Mouse (Mus musculus) adrenal gland, postnatal 4 days (tissue): Measurements from ENCODE around the gene Tmem223. TPM values are rescaled to one million over a fixed set of nuclear protein-coding genes. Genes with fewer than 3 reads are reported as not detected.
A peak's percentile ranks its signal among the peaks of the same experiment; 100 is the strongest.

Experiments
- DNase-seq, 2 experiments: peaks; one replicate each; pipeline ENCODE4 v3.0.0; 2021 to 2022; ENCODE audit warnings: low spot score in 2 of 2, mixed read lengths in 2 of 2
- microRNA-seq: library from miRNA; unstranded; fragments of <30 nt; microRNA quantifications from one replicate; pipeline ENCODE4 v1.2.0, GENCODE M21; 2021
- total RNA-seq, 2 experiments: library from RNA; stranded (reverse); gene quantifications; 2 replicates each; pipeline ENCODE4 v1.2.3; 2021

Gene Tmem223
- total RNA-seq, 2 experiments from 2014 or later, result 102 to 103 TPM

DNA sequence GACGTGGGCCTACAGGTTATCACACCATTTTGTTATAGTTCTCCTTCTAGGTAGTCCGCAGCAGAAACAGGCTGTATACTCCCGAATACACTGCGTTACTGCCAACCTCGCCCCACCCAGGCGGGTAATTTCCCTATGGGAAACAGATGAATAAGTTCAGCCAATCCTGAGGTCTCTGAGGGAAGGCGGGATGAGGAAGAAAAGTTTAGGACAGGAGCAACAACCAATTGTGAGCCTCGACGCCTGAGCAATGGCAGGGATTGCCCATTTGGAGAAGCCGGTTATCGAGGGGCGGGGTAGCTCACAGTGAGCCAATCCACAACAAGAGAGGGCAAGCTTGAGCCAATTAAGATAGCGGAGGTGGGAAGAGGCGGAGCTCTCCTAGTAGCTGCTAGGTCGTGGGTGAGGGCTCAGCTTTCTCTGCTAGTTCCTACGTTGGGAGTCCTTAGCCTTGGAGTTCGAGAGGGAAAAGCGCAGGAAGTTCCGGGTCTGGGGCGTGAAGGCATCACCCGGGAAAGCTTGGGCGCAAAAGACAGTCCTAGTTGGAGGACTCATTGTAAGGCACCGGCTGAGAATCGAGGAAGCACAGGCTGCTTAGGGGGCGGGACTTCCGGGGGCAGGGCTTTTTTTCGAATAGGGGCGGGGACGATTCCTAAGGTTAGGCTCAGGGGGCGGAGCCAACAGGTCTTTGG lies 31.5 kb downstream of the Tmem223 start, which contains the start of gene Zbtb3:
Gene Zbtb3, plus strand, starts transcription at position 426 of the 692 bp plus-strand sequence.
- DNase-seq, result peak; percentile 64 to 92

DNA sequence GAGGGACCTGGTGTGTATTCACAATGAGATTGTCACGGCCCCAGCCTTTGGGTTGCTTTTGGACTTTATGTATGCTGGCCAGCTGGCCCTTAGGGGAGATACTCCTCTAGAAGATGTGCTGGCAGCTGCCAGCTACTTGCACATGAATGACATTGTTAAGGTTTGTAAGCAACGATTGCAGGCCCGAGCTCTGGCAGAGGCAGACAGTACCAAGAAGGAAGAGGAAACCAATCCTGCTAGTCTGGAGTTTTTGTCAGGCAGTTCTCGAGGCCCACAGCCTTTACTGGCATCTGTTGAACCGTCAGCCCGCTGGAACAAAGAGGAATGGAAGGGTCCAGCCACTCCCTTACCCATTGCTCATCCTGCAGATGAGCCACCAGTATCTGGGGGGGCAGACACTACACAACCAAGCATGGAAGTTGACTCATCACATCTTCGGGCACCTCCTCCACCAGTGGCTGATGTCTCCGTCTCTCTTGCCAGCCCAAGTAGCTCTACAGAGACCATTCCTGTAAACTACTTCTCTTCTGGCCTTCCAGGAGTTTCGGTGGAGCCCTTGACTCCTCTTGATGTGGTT lies 32.5 kb downstream of the Tmem223 start:
- no peak for DNase-seq

- no peak for DNase-seq
These were observed 33.3 kb downstream of the Tmem223 start for GRCm38 (mm10) chr19:8803879-8804660.

DNA sequence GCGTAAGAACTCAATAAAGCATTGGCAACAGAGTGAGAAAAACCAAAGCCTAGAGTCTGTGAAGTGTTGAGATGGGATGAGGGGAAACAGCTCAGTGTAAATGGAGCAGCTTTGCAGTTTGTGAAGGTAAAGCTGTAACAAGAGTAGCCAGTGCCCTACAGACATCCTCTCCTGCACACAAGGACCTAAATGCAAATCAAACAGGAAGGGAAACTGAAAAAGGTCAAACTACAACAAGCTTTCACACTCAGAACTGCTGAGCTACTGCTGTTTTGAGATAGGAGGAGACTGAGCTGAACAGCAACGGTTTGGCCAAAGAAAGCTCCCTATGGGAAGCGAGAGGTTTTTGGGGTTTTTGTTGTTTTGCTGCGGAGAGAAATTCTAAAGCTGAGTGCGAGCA lies 36.0 kb downstream of the Tmem223 start:
- DNase-seq, result no peak

GRCm38 (mm10) chr19:8815812-8816211 lies 45.0 kb downstream of the Tmem223 start:
- DNase-seq, result no peak

- no peak for DNase-seq
These were observed 46.2 kb downstream of the Tmem223 start for GRCm38 (mm10) chr19:8817001-8817400.

DNA sequence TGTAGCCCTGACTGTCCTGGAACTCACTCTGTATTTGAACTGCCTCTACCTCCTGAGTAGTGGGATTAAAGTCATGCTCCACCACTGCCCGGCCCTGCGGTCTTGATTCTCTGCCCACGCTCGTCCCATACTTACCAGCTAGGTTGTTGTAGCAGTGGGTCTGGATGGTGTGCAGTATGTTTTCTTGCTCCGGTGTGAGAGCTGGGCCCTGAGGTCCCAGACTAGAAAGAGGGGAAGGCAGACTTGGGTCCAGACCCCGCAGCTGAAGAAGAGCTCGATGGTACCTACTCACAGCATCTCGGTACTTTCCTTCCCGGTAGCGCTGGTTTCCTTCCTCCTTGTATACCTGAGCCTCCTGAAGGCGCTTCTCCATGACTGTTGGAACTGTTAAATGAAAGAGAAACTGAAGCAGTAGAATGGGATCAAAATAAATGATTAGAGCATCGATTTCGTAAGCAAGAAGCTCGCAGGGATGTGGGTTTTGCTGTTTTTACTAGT lies 47.6 kb downstream of the Tmem223 start:
- DNase-seq, result no peak

GRCm38 (mm10) chr19:8818801-8819595 lies 48.2 kb downstream of the Tmem223 start, which contains the start of gene Ttc9c:
Gene Ttc9c, minus strand, starts transcription at chr19:8819333.
- peak; percentile 76 to 92 for DNase-seq

DNA sequence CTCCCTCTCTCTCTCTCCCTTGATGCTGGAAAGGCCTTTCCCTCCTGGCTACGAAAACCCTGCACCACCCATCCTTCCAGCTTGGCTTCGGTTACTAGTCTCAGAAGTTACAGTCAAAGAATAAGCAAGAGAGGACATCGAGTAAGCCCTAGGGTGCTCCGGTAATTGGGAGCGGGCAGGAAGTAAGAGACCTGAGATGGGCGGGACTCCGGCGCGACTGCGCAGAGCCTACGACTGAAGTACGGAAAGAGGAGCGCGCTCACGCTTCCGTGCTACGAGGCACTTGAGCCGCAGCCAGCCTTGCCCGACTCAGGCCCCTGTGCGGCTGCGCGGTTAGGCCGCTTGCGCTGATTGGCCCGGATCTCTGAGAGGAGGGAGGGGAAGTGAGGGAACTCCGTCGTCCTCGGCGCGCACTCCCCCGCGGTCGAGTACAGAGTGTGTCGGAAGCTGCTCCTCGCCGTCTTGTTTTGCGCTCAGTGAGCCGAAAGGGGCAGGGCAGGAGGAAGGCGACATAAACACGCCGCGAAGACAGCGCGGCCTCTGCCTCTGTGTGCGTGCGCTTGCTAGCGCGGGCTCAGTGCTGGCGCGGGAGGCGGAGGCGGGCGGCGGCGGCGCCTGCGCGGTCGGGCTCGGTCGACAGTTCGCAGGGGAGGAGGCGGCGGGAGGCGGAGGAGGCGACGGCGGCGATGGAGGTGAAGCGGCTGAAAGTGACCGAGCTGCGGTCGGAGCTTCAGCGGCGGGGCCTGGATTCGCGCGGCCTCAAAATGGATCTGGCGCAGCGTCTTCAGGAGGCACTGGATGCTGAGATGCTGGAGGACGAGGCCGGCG lies 49.0 kb downstream of the Tmem223 start, which contains the start of gene Hnrnpul2:
Gene Hnrnpul2, plus strand, starts transcription at position 415 of the 828 bp plus-strand sequence.
- DNase-seq, result peak; percentile 95 to 97

DNA sequence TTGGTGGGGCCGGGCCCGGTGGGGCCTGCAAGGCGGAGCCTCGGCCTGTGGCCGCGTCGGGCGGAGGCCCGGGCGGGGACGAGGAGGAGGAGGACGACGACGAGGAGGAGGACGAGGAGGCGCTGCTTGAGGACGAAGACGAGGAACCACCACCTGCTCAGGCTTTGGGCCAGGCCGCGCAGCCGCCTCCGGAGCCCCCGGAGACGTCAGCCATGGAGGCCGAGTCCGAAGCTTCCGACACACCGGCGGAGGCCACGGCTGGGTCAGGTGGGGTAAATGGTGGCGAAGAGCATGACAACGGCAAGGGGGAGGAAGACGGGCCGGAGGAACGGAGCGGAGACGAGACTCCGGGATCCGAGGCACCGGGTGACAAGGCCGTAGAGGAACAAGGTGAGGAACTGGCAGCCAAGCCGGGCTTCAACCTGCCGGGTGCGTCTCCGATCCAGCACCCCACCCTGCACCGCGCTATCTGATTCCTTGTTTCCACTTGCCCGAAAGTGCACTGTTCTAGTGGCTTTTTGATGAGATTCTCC lies 49.7 kb downstream of the Tmem223 start:
- peak in 1 of 2 experiments; percentile 30 for DNase-seq

DNA sequence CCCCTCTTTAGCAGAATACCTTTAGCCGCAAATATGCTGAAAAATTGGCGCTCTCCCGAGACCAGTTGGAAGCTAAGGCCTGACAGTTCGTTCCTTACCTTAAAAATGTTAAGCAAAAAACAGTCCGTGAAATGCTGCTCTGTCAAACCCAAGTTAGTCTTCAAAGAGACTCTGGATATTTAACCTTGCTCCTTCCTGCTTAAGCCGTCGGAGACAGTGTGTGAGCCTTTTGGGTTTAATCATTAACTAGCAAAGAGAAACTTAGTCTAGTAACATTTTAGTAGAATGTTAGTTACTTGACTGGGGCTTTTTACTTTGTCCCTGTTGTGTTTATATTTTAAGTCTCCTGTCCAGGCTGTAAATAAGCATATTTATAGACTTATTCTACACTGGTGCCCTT lies 50.4 kb downstream of the Tmem223 start:
- DNase-seq, result no peak

Small RNA genes lying within 50 kb of the gene (microRNA-seq; reads per million reads assigned to microRNA genes)
- gene Mir6992, result not detected

Other genes with a start within 250 kb of the Tmem223 start
- gene Slc22a8, start 179.7 kb upstream of the Tmem223 start, total RNA-seq, result 10 to 100 TPM in 1 of 2 experiments, under 1 TPM in 1; 0.87 to 12.2 TPM
- gene Slc22a6, start 153.0 kb upstream of the Tmem223 start, total RNA-seq, result 1 to 10 TPM in 1 of 2 experiments, under 1 TPM in 1; 0.20 to 7.5 TPM
- 1 to 10 TPM; 2.7 to 3.0 TPM for gene Chrm1, start 107.2 kb upstream of the Tmem223 start, total RNA-seq
- 100 to 1,000 TPM; 161 to 174 TPM for gene Slc3a2, start 47.6 kb upstream of the Tmem223 start, total RNA-seq
- 10 to 100 TPM; 64.2 to 64.3 TPM for gene Wdr74, start 35.2 kb upstream of the Tmem223 start, total RNA-seq
- 1 to 10 TPM; 2.3 to 2.5 TPM for gene 1700092M07Rik, start 30.3 kb upstream of the Tmem223 start, total RNA-seq
- 100 to 1,000 TPM; 118 to 125 TPM for gene Stx5a, start 29.6 kb upstream of the Tmem223 start, total RNA-seq
- gene Nxf1, start 13.9 kb upstream of the Tmem223 start, total RNA-seq, result 100 to 1,000 TPM; 124 to 145 TPM
- gene Tmem179b, start 3.5 kb downstream of the Tmem223 start, total RNA-seq, result 10 to 100 TPM; 65.4 to 68.6 TPM
- gene Taf6l, start 15.4 kb downstream of the Tmem223 start, total RNA-seq, result 10 to 100 TPM; 18.3 to 18.9 TPM
- 100 to 1,000 TPM; 103 TPM for gene Polr2g, start 27.6 kb downstream of the Tmem223 start, total RNA-seq
- gene Zbtb3, start 31.6 kb downstream of the Tmem223 start, total RNA-seq, result 1 to 10 TPM; 2.0 to 2.4 TPM
- gene Ttc9c, start 48.3 kb downstream of the Tmem223 start, total RNA-seq, result 10 to 100 TPM; 32.1 to 34.3 TPM
- gene Hnrnpul2, start 49.0 kb downstream of the Tmem223 start, total RNA-seq, result 10 to 100 TPM; 73.5 to 83.1 TPM
- not detected for gene AC129217.1, start 58.8 kb downstream of the Tmem223 start, total RNA-seq
- gene Bscl2, start 66.5 kb downstream of the Tmem223 start, total RNA-seq, result 100 to 1,000 TPM in 1 of 2 experiments, 10 to 100 TPM in 1; 91.5 to 102 TPM
- 10 to 100 TPM; 14.5 to 16.3 TPM for gene Gng3, start 68.2 kb downstream of the Tmem223 start, total RNA-seq
- 1 to 10 TPM; 3.5 to 4.2 TPM for gene Lrrn4cl, start 79.8 kb downstream of the Tmem223 start, total RNA-seq
- gene Ubxn1, start 100.5 kb downstream of the Tmem223 start, total RNA-seq, result 100 to 1,000 TPM; 217 to 224 TPM
- 10 to 100 TPM; 56.6 to 59.1 TPM for gene Uqcc3, start 109.9 kb downstream of the Tmem223 start, total RNA-seq
- gene Lbhd1, start 112.7 kb downstream of the Tmem223 start, total RNA-seq, result 10 to 100 TPM; 11.8 to 12.7 TPM
- not detected for gene Gm49403, start 112.9 kb downstream of the Tmem223 start, total RNA-seq
- gene 1810009A15Rik, start 117.9 kb downstream of the Tmem223 start, total RNA-seq, result 10 to 100 TPM; 36.7 to 37.7 TPM
- 1 to 10 TPM; 2.8 to 3.3 TPM for gene Gm49416, start 117.9 kb downstream of the Tmem223 start, total RNA-seq
- gene Ints5, start 122.0 kb downstream of the Tmem223 start, total RNA-seq, result 10 to 100 TPM; 29.6 to 30.9 TPM
- 100 to 1,000 TPM; 183 to 194 TPM for gene Ganab, start 127.1 kb downstream of the Tmem223 start, total RNA-seq
- gene B3gat3, start 149.4 kb downstream of the Tmem223 start, total RNA-seq, result 10 to 100 TPM; 56.2 to 56.8 TPM
- 10 to 100 TPM; 13.3 to 15.3 TPM for gene Rom1, start 158.4 kb downstream of the Tmem223 start, total RNA-seq
- gene Eml3, start 158.6 kb downstream of the Tmem223 start, total RNA-seq, result 10 to 100 TPM; 65.2 to 72.1 TPM
- gene Mta2, start 170.9 kb downstream of the Tmem223 start, total RNA-seq, result 100 to 1,000 TPM; 141 to 144 TPM
- 10 to 100 TPM; 23.2 to 26.9 TPM for gene Tut1, start 182.9 kb downstream of the Tmem223 start, total RNA-seq
- 100 to 1,000 TPM; 505 to 508 TPM for gene Eef1g, start 196.0 kb downstream of the Tmem223 start, total RNA-seq
- 100 to 1,000 TPM; 125 to 131 TPM for gene Ahnak, start 218.3 kb downstream of the Tmem223 start, total RNA-seq